8 mouse cellular contexts compared by ENCODE assay signal in the genomic region with DNA sequence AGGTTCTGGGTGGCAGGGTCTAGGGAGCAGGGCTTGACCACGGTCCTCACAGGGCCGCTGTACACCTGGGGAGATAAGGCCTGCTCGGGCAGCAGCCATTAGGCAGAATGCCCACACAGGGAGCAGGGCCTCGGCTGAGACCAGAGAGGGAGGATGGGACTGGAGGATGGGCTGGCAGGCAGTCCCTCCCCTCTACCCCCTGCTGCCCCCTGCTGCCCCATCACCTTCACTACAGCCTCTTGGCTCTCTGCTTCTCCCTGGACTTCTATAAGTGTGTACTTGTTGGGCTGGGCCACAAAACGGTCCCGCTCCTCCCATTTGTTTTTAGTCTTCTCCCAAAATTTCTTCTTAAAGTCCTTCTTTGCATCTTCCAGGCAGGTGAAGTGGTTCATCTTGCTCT. TPM values are rescaled to one million over a fixed set of nuclear protein-coding genes. Genes with fewer than 3 reads are reported as not detected.
DNase-seq lines count a peak whose midpoint lies in the region; ATAC-seq and TF ChIP-seq lines count a peak whose summit lies in the region.

No protein-coding gene starts in this region.

- peak; percentile 30 for ATAC-seq in midbrain, embryonic 11.5 days (ENCODE audit: low FRiP score)
- no peak for ATAC-seq in midbrain, embryonic 15.5 days (replicated peaks)
- no peak for ATAC-seq in hindbrain, embryonic 16.5 days
- no peak for ATAC-seq in liver, embryonic 14.5 days (ENCODE audit: insufficient read depth)
- ATAC-seq in neural tube, embryonic 15.5 days (ENCODE audit: low FRiP score) = no peak

- H3K9ac ChIP-seq in midbrain, embryonic 11.5 days (ENCODE audit: low read length) = peak overlapping the region; percentile 9
- H3K9ac ChIP-seq in midbrain, embryonic 15.5 days = no peak overlapping the region
- peak overlapping the region; percentile 36 for H3K9ac ChIP-seq in hindbrain, embryonic 16.5 days (ENCODE audit: low read depth, low read length)
- no peak overlapping the region for H3K9ac ChIP-seq in liver, embryonic 14.5 days (replicated peaks)
- H3K9ac ChIP-seq in neural tube, embryonic 15.5 days (replicated peaks) = no peak overlapping the region

- no peaks in the 10 kb centered on the region for H3K36me3 ChIP-seq in midbrain, embryonic 11.5 days (ENCODE audit: control insufficient read depth, insufficient read depth, low read length)
- no peaks in the 10 kb centered on the region for H3K36me3 ChIP-seq in midbrain, embryonic 15.5 days (replicated peaks)
- no peaks in the 10 kb centered on the region for H3K36me3 ChIP-seq in hindbrain, embryonic 16.5 days (ENCODE audit: control insufficient read depth, insufficient read depth, low read length)
- no peaks in the 10 kb centered on the region for H3K36me3 ChIP-seq in liver, embryonic 14.5 days (replicated peaks; ENCODE audit: control insufficient read depth, insufficient read depth, low read depth)
- H3K36me3 ChIP-seq in neural tube, embryonic 15.5 days = no peaks in the 10 kb centered on the region; the same call in 1 of the 2 replicates

- H3K4me3 ChIP-seq in midbrain, embryonic 11.5 days (ENCODE audit: low read depth, low read length) = no peak overlapping the region
- no peak overlapping the region for H3K4me3 ChIP-seq in midbrain, embryonic 15.5 days
- H3K4me3 ChIP-seq in hindbrain, embryonic 16.5 days (ENCODE audit: low read length) = no peak overlapping the region
- no peak overlapping the region for H3K4me3 ChIP-seq in liver, embryonic 14.5 days (ENCODE audit: insufficient read depth in 1 of 2, low read depth in 2 of 2, low read length in 2 of 2)
- H3K4me3 ChIP-seq in neural tube, embryonic 15.5 days (replicated peaks) = no peak overlapping the region

- no peak overlapping the region for H3K27ac ChIP-seq in midbrain, embryonic 11.5 days (ENCODE audit: low read depth, low read length)
- no peak overlapping the region for H3K27ac ChIP-seq in midbrain, embryonic 15.5 days
- no peak overlapping the region for H3K27ac ChIP-seq in hindbrain, embryonic 16.5 days (ENCODE audit: low read depth, low read length)
- H3K27ac ChIP-seq in liver, embryonic 14.5 days = no peak overlapping the region
- H3K27ac ChIP-seq in neural tube, embryonic 15.5 days (replicated peaks) = no peak overlapping the region

- peak; percentile 86 for TF ChIP-seq CTCF in liver, embryonic 14.5 days (IDR thresholded peaks at IDR 0.05; ENCODE audit: low read depth)

- peak; percentile 98 for DNase-seq in midbrain, embryonic 11.5 days (ENCODE audit: low spot score, missing footprints)
- peak; percentile 81 to 85 for DNase-seq in cerebellum, adult 18-20 months
- peak; percentile 20 to 35 for DNase-seq in frontal cortex, postnatal 14 days (ENCODE audit: low spot score in 2 of 2)
- peak in 2 of 3 experiments; percentile 40 to 44 for DNase-seq in liver, embryonic 14.5 days (ENCODE audit: low read depth in 3 of 3, low spot score in 3 of 3)
- peak; percentile 70 for DNase-seq in thymus, postnatal 25 days

- no peaks in the 10 kb centered on the region for H3K9me3 ChIP-seq in midbrain, embryonic 11.5 days (ENCODE audit: control insufficient read depth, low read length)
- H3K9me3 ChIP-seq in midbrain, embryonic 15.5 days = no peaks in the 10 kb centered on the region
- H3K9me3 ChIP-seq in hindbrain, embryonic 16.5 days (ENCODE audit: control insufficient read depth, low read length) = no peaks in the 10 kb centered on the region
- no peaks in the 10 kb centered on the region for H3K9me3 ChIP-seq in liver, embryonic 14.5 days (ENCODE audit: control insufficient read depth, low read length)
- H3K9me3 ChIP-seq in neural tube, embryonic 15.5 days (replicated peaks) = no peaks in the 10 kb centered on the region

- H3K4me2 ChIP-seq in midbrain, embryonic 11.5 days = no peak overlapping the region
- no peak overlapping the region for H3K4me2 ChIP-seq in midbrain, embryonic 15.5 days
- no peak overlapping the region for H3K4me2 ChIP-seq in hindbrain, embryonic 16.5 days (ENCODE audit: low read length)
- H3K4me2 ChIP-seq in liver, embryonic 14.5 days (ENCODE audit: low read depth) = no peak overlapping the region
- peak overlapping the region; percentile 26 for H3K4me2 ChIP-seq in neural tube, embryonic 15.5 days

- 6% methylated on average over 6 of the region's 6 CpGs for WGBS in midbrain, embryonic 11.5 days
- WGBS in midbrain, embryonic 15.5 days = 6% methylated on average over 6 of the region's 6 CpGs
- 2% methylated on average over 6 of the region's 6 CpGs for WGBS in hindbrain, embryonic 16.5 days
- 4% methylated on average over 6 of the region's 6 CpGs for WGBS in liver, embryonic 14.5 days (ENCODE audit: insufficient replicate concordance)
- WGBS in neural tube, embryonic 15.5 days = 8% methylated on average over 6 of the region's 6 CpGs

- H3K27me3 ChIP-seq in midbrain, embryonic 11.5 days (ENCODE audit: control insufficient read depth, insufficient read depth, low read length) = no peaks in the 10 kb centered on the region
- no peaks in the 10 kb centered on the region for H3K27me3 ChIP-seq in midbrain, embryonic 15.5 days (replicated peaks)
- no peaks in the 10 kb centered on the region for H3K27me3 ChIP-seq in hindbrain, embryonic 16.5 days (replicated peaks; ENCODE audit: control insufficient read depth, insufficient read depth, low read length)
- no peaks in the 10 kb centered on the region for H3K27me3 ChIP-seq in liver, embryonic 14.5 days (ENCODE audit: control insufficient read depth, insufficient read depth, low read length)
- H3K27me3 ChIP-seq in neural tube, embryonic 15.5 days (replicated peaks) = no peaks in the 10 kb centered on the region

- no peak for TF ChIP-seq EP300 in liver, embryonic 14.5 days (IDR thresholded peaks at IDR 0.05; ENCODE audit: low read depth)

- peaks cover 29% of the 10 kb centered on the region for H3K4me1 ChIP-seq in midbrain, embryonic 11.5 days (ENCODE audit: control insufficient read depth, insufficient read depth, low read length)
- peaks cover 32% of the 10 kb centered on the region for H3K4me1 ChIP-seq in midbrain, embryonic 15.5 days
- peaks cover 10% of the 10 kb centered on the region for H3K4me1 ChIP-seq in hindbrain, embryonic 16.5 days (ENCODE audit: control insufficient read depth, insufficient read depth, low read depth, low read length)
- peaks cover 6 to 12% of the 10 kb centered on the region in 2 experiments; a peak in 3 of 4 replicates for H3K4me1 ChIP-seq in liver, embryonic 14.5 days (replicated peaks; ENCODE audit: control insufficient read depth in 2 of 2, insufficient read depth in 2 of 2, low read length in 1 of 2)
- H3K4me1 ChIP-seq in neural tube, embryonic 15.5 days = peaks cover 40% of the 10 kb centered on the region

RNA-seq across cellular contexts. Expression of a gene that starts 1.3 kb away (rescaled TPM):
- 38.2 and 44.4 TPM in 2 replicates for polyA plus RNA-seq in midbrain, embryonic 11.5 days (2014; fragmentation: Nextera tagmentation; extraction: Ambion mirVana)
- polyA plus RNA-seq in midbrain, embryonic 15.5 days (2015; fragmentation: Nextera tagmentation; extraction: Ambion mirVana) = 51.2 and 52.3 TPM in 2 replicates
- polyA plus RNA-seq in hindbrain, embryonic 16.5 days (2015; fragmentation: Nextera tagmentation; extraction: Ambion mirVana) = 43.1 and 43.9 TPM in 2 replicates
- polyA plus RNA-seq in liver, embryonic 14.5 days (2012; rRNA removed) = 18.1 and 18.8 TPM in 2 replicates
- polyA plus RNA-seq in liver, embryonic 14.5 days (2014; fragmentation: Nextera tagmentation; extraction: Ambion mirVana) = 22.1 and 25.1 TPM in 2 replicates
- 46.4 and 47.8 TPM in 2 replicates for polyA plus RNA-seq in neural tube, embryonic 15.5 days (2015; fragmentation: Nextera tagmentation; extraction: Ambion mirVana)

RNA-seq across cellular contexts. Expression of a gene that starts 2.3 kb away (rescaled TPM):
- polyA plus RNA-seq in midbrain, embryonic 11.5 days (2014; fragmentation: Nextera tagmentation; extraction: Ambion mirVana) = 1.1 and 1.2 TPM in 2 replicates
- polyA plus RNA-seq in midbrain, embryonic 15.5 days (2015; fragmentation: Nextera tagmentation; extraction: Ambion mirVana) = 1.4 and 1.5 TPM in 2 replicates
- polyA plus RNA-seq in hindbrain, embryonic 16.5 days (2015; fragmentation: Nextera tagmentation; extraction: Ambion mirVana) = 1.3 TPM in 2 replicates
- 1.3 TPM in 2 replicates for polyA plus RNA-seq in liver, embryonic 14.5 days (2012; rRNA removed)
- 0.77 and 0.91 TPM in 2 replicates for polyA plus RNA-seq in liver, embryonic 14.5 days (2014; fragmentation: Nextera tagmentation; extraction: Ambion mirVana)
- 0.86 and 3.6 TPM in 2 replicates for polyA plus RNA-seq in neural tube, embryonic 15.5 days (2015; fragmentation: Nextera tagmentation; extraction: Ambion mirVana)

RNA-seq across cellular contexts. Expression of a gene that starts 8.7 kb away (rescaled TPM):
- 0.12 and 0.23 TPM in 2 replicates for polyA plus RNA-seq in midbrain, embryonic 11.5 days (2014; fragmentation: Nextera tagmentation; extraction: Ambion mirVana)
- polyA plus RNA-seq in midbrain, embryonic 15.5 days (2015; fragmentation: Nextera tagmentation; extraction: Ambion mirVana) = 1.2 and 1.4 TPM in 2 replicates
- 1.3 and 1.4 TPM in 2 replicates for polyA plus RNA-seq in hindbrain, embryonic 16.5 days (2015; fragmentation: Nextera tagmentation; extraction: Ambion mirVana)
- not detected in 2 replicates for polyA plus RNA-seq in liver, embryonic 14.5 days (2012; rRNA removed)
- polyA plus RNA-seq in liver, embryonic 14.5 days (2014; fragmentation: Nextera tagmentation; extraction: Ambion mirVana) = not detected in 2 replicates
- 1.1 and 1.4 TPM in 2 replicates for polyA plus RNA-seq in neural tube, embryonic 15.5 days (2015; fragmentation: Nextera tagmentation; extraction: Ambion mirVana)

RNA-seq across cellular contexts. Expression of a gene that starts 21.4 kb away (rescaled TPM):
- 219 and 256 TPM in 2 replicates for polyA plus RNA-seq in midbrain, embryonic 11.5 days (2014; fragmentation: Nextera tagmentation; extraction: Ambion mirVana)
- polyA plus RNA-seq in midbrain, embryonic 15.5 days (2015; fragmentation: Nextera tagmentation; extraction: Ambion mirVana) = 295 and 310 TPM in 2 replicates
- 228 and 235 TPM in 2 replicates for polyA plus RNA-seq in hindbrain, embryonic 16.5 days (2015; fragmentation: Nextera tagmentation; extraction: Ambion mirVana)
- 11.3 and 18.3 TPM in 2 replicates for polyA plus RNA-seq in liver, embryonic 14.5 days (2012; rRNA removed)
- 5.6 and 5.7 TPM in 2 replicates for polyA plus RNA-seq in liver, embryonic 14.5 days (2014; fragmentation: Nextera tagmentation; extraction: Ambion mirVana)
- polyA plus RNA-seq in neural tube, embryonic 15.5 days (2015; fragmentation: Nextera tagmentation; extraction: Ambion mirVana) = 185 and 222 TPM in 2 replicates

RNA-seq across cellular contexts. Expression of a gene that starts 25.3 kb away (rescaled TPM):
- polyA plus RNA-seq in midbrain, embryonic 11.5 days (2014; fragmentation: Nextera tagmentation; extraction: Ambion mirVana) = not detected in 2 replicates
- polyA plus RNA-seq in midbrain, embryonic 15.5 days (2015; fragmentation: Nextera tagmentation; extraction: Ambion mirVana) = not detected in 2 replicates
- polyA plus RNA-seq in hindbrain, embryonic 16.5 days (2015; fragmentation: Nextera tagmentation; extraction: Ambion mirVana) = not detected in 2 replicates
- polyA plus RNA-seq in liver, embryonic 14.5 days (2012; rRNA removed) = not detected in 2 replicates
- not detected in 2 replicates for polyA plus RNA-seq in liver, embryonic 14.5 days (2014; fragmentation: Nextera tagmentation; extraction: Ambion mirVana)
- polyA plus RNA-seq in neural tube, embryonic 15.5 days (2015; fragmentation: Nextera tagmentation; extraction: Ambion mirVana) = not detected in 2 replicates

Comparison
In these comparisons a context has a peak if more than half of its experiments do, and no peak if none do; other contexts are left out.
1. H3K9ac ChIP-seq: peak in midbrain, embryonic 11.5 days (single experiment) and hindbrain, embryonic 16.5 days (single experiment); none in midbrain, embryonic 15.5 days (single experiment), liver, embryonic 14.5 days (single experiment) and neural tube, embryonic 15.5 days (single experiment).
2. DNase-seq: peak in every context shown above with its lines; median percentile 98 in midbrain, embryonic 11.5 days; 83 in cerebellum, adult 18-20 months; 70 in thymus, postnatal 25 days; 42 in liver, embryonic 14.5 days; 28 in frontal cortex, postnatal 14 days.